Mouse (Mus musculus) kidney, postnatal 36 days (tissue): ENCODE results near the gene Smim14.
"Not testable (repeated sequence)": the region's sequence is repeated elsewhere in the genome, so short reads cannot be mapped to it uniquely, and the experiment has no call there.

ENCODE experiments used
- DNase-seq, 2 experiments: peaks; one replicate each; pipeline ENCODE4 v3.0.0; 2021 to 2022; ENCODE audit warnings: mixed read lengths in 2 of 2

Gene Smim14

DNA sequence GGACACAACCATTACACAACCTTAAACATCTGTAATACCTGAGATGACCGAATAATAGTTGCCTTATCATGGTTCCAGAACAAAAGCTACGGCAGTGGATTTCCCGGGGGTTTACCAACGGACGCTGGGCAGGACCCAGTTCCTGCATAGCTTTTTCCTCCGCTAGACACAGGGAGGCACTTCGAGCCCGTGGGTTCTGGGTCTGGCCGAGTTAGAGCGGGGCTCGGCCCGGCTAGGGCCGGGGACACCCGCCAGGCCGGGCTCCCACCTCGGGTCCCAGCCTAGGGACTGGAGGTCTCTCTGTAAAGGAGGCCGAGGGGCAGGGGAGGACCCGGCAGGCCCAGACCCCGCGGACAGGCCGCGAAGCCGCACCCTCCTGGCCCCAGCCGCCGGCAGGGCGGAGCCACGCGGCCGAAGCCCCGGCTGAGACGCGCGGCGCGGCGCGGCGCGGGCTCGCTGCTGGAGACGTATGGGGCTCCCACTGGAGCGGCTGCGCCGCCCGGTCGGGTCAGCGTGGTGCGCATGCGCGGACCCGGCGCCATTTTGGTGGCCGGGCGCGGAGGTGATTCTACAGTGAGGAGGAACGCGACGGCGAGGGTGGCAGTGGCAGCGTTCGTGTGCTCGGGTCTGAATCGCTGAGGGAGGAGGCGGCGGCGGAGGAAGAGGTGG lies at the start of gene Smim14, which contains the start of gene Ube2k:
Gene Smim14 (minus strand): TSS at position 434 of the 669 bp plus-strand sequence.
Gene Ube2k (plus strand): TSS at position 483 of the 669 bp plus-strand sequence.
- DNase-seq, result peak; percentile 93 to 96

DNA sequence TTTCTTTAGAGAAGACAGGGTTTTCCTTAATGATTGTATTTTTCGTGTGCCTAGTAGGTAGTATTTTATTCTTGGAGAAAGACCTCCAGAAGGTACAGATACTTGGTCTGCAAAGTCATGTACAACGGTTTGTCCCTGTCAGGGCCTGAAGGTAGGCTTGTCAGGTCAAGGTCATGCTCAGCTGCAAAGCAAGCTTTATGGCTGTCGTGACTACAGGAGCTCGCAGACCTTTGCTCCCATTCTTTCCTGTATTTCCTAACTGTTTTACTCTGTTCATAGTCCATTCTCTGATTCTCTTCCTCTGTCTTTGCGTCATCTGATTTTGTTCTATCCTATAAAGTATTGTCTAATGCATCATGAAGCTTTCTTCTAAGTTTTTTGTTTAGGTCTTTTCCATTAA lies 49.3 kb upstream of the Smim14 start:
- peak; percentile 48 to 62 for DNase-seq

DNA sequence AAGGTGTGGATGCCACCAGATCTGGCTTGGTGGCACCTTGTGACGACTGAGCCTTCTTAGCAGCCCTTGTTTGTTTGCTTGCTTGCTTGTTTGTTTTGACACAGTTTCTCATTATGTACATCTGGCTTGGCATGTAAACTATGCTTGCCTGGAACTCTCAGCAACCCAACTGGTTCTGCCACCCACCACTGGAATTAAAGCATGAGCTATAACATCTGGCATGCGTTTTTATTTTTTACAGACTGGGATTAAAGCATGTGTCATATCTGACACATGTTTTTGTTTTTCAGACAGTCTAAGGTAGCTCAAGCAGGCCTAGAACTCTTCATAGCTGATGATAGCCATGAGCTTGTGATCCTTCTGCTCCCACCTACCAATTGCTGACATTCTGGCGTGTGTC lies 41.6 kb upstream of the Smim14 start:
- no peak for DNase-seq

DNA sequence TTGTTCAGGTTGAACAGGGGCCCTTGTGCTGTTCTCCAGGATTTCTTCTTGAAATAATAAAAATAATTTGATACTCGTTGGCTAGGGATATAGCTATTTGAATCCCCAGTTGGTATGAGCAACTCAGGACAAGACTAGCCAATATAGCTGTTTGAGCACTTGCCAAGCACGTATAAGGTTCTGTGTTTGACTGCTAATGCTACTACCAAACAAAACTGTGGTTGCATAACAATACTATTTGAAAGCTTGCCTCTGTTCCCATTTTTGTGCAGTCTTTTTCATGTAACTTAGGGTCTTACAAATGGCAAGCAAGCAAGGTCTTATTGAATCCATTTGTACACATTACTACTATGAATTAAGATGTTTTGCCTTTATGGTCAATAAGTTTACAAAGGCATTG lies 38.9 kb upstream of the Smim14 start:
- no peak for DNase-seq

DNA sequence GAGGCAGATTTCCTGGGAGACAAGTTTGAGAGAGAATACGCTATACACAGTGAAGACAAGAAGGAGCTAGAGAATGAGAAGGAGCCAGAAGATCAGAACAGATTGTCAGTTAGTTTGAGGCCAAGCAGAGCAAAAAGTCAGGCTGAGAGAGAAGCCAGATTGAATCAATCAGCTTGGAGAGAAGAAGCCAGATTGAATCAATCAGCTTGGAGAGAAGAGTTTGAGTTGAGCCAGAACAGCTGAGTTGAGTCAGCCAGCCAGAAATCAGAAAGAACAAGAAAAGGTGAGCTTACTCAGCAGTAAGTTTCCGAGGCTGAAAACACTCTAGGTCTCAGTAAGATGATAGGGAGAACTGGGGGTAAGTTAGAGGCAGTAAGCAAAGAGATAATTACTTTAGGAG lies 37.9 kb upstream of the Smim14 start:
- DNase-seq, result no peak

DNA sequence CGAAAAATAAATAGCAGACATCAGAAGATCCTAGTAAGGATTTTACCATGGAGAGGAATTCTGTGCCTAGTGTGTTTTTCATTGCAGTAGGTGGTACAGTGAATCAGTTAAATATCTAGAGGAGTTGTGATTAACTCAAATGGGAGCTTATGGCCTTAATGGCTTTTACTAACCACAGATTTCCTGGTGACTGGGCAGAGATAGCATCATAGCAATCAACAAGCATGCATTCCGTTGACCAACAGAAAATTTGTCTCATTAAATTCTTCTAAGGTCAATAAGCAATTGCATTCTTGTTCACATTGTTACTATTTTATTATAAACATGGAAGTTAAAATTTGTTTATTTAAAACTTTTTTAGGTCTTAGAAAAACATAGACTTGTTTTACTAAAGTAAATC lies 28.5 kb upstream of the Smim14 start:
- DNase-seq, result no peak

DNA sequence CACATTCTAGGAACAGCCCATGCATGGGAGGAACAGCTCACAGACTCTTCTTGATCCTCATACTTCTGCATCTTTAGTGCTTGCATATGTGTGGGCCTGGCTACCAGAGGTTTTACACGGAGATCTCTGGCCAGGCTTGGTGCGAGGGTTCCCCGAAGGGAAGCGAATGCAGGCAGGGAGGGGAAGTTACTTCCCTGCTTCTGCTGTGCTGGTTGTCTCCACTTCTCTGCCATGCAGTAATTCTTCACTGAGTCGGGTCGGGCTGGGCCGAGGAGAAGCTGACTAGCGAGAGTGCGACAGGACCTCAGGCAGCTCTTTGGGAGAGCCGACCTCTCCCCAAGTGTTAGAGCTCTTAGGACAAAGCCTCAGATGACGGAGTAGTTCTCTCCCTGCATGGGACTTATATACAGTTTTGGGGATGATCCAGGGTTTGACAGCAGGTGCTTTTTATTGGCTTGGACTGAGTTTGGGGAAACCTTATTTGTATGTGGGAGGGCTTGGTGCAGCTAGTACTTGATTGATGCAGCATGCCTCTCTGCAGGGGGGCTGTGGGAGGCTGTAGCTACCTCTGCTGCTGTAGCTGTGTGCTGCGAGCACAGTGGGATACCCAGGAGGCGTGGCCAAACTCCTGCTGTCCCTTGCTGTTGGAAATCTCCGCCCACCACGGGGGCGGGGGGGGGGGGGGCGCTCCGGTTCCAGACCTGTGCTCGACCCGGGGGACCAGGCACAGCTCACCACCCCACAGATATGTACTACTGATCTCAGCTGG lies 24.3 kb upstream of the Smim14 start:
- DNase-seq, result peak in 1 of 2 experiments; percentile 19

DNA sequence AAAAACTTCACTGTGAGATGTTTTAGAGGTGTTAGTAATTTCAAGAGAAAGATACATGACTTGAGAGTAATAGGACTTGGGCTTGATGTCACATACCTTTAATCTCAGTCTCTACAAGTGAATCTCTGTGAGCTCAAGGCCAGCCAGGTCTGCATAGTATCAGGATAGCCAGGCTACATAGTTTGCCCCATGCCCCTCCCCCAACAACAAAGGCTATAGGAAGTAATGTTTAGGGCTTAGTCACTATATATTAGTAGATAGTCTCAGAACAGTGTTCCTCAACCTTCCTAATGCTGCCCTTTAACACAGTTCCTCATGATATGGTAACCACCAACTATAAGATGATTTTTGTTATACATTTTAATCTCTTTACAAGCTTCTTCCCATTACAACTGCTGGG lies 20.1 kb upstream of the Smim14 start:
- no peak for DNase-seq

DNA sequence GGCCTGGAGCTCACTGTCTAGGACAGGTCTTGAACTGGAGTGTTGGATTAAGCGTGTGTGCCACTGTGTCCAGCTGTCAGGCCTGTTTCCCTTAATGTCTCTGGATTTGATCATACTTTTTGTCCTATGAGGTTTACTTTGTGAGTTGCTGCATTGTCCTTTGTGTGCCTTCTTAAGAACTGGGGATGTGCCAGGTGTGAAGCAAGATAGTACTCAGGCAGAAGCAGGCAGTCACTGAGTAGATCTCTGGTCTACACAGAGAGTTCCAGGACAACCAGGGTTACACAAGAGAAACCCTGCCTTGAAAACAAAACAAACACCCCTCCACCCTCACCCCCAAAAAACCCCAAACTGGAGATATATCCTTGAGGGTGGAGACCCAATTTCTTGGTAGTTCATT lies 12.7 kb upstream of the Smim14 start:
- DNase-seq, result no peak

DNA sequence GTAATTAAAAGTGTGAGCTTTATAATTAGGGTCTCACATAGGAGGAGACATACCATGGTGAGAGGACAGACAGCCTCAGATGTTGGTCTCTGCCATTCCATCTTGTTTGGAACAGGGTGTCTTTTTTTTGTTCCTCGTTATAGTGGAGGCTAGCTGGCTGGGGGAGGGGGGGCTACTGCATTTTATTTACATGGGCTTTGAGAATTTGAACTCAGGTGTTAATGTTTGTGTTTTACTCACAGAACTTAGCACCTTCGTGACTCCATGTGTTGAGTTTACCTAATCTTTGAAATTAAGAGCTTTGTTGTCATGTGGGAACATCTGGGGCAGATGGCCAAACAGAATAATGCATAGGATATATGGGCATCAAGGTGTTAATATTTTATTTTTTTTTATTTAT lies 7.6 kb upstream of the Smim14 start:
- DNase-seq, result no peak

DNA sequence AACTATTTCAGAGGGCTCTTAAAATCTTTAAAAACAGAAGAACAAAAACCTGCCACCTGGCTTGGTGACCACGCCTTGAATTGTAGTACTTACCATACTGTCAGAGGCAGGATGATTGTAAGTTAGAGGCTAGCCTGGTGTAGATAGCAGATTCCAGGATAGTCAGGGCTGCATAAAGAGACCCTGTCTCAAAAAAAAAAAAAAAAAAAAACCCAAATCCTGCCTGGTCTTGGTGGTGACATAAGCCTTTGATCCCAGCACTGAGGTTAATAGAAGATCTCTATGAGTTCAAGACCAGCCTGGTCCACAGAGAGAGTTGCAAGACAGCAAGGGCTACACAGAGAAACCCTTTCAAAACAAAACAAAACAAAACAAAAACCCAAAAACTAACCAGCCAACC lies 6.5 kb upstream of the Smim14 start:
- DNase-seq, result no peak

DNA sequence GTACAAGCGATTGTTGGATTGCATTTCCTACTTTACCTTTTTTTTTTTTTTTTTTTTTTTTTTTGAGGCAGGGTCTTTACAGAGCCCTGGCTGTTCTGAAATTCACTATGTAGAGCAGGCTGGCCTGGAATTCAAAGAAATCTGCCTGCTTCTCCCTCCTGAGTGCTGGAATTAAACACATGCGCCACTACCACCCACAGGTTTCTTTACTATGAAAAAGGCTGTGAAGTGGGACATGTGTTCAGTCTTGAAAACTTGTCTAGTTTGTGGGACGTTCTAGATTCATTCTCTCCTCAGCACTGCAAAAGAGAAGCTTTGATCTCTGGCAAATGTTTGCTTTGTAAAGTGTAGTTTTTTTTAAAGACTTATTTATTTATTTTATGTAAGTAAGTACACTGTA lies 4.9 kb upstream of the Smim14 start:
- DNase-seq, result no peak

DNA sequence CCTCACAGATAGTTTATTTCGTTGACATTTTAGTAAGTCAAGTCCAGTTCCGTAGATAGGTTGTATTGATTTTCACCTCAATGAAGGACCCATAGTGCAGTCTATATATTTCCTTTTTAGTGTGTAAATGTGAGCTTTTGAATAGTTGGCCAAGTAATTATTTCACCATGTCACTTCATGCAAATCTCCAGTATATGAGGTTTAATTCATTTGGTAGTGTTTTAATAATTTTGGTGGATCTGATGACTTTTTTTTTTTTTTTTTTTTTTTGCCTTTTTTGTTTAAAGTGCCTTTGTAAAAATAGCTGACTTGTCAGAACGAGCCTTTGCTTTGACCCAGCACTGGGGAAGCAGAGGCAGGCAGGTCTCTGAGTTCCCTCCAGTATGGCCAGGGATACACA lies 2.8 kb upstream of the Smim14 start:
- DNase-seq, result no peak

DNA sequence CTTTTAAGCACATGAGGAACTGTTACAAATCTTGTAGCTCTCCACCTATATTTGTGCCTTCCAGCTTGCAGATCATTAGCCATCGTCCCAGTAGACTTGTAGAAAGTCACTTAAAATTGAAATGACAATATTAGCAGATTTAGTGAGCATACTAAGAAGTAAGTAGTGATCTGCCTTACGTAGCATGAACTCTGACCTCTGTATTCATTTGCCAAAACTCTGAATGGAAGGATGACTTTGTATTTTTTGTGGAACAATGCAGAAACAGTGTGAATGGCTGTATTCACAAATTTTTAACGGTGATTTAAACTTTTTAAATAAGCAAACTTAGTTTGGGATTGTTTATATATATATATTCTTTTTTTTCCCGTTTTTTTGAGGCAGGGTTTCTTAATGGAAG lies 1.8 kb upstream of the Smim14 start:
- no peak for DNase-seq

DNA sequence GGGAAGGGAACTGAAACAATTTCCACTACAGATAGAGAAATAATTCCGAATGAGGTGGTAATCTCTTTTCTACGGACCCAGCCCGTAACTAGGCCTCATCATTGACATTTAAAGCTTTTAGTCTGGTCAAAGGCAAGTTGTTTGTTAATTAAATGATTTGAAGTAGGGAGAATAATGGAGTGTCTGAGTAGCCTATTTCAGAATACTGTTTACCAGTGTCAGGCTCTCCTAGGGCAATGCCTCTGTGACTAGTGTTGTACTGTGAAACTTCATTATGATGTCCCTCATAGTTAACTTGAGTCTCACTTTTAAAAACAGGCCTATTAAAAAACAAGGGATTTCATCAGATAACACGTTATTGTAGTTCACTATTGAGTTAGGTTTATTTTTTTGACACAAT lies 1.1 kb upstream of the Smim14 start:
- no peak for DNase-seq

DNA sequence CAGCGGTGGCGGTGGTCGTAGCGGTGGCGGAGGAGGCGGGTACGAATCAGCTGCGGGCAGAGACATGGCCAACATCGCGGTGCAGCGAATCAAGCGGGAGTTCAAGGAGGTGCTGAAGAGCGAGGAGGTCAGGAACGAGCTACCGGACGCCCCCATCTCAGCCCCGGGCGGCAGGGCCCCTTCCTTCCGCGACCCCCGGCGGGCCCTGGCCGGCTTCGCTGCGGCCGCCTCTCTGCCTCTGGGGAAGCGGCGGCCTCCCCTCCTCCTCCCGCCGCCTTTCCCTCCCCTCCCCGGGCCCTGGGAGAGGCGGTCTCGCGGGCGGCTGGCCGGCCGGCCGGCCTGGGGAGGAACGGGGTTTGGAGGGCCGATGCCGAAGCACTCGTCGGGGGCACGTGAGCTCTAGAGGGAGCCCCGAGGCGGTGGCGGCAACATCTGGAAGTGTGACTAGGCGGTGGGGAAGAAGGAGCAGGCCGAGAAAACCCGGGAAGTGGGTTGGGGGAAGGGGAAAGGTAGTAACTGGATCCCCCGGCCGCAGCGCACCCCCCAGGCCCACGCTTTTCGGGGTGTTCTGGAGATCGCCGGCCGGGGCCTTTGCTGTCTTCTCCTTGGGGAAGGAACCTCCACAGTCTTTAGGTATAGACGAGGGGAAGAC lies 562 bp upstream of the Smim14 start:
- peak; percentile 35 to 69 for DNase-seq

DNA sequence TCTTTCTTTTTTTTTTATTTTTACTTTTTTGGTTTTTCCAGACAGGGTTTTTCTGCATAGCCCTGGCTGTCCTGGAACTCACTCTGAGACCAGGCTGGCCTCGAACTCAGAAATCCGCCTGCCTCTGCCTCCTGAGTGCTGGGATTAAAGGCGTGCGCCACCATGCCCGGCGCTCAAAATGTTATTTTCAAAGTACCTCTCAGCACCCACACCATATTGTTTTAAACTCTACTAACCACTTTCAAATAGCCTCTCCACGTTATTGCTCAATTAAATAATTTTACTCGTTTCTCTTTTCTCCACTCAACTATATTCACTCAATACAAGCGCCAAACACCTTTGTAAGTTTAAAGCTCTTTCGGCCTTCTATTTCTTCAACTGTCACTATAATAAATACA lies 917 bp downstream of the Smim14 start:
- DNase-seq, result not testable (repeated sequence)

DNA sequence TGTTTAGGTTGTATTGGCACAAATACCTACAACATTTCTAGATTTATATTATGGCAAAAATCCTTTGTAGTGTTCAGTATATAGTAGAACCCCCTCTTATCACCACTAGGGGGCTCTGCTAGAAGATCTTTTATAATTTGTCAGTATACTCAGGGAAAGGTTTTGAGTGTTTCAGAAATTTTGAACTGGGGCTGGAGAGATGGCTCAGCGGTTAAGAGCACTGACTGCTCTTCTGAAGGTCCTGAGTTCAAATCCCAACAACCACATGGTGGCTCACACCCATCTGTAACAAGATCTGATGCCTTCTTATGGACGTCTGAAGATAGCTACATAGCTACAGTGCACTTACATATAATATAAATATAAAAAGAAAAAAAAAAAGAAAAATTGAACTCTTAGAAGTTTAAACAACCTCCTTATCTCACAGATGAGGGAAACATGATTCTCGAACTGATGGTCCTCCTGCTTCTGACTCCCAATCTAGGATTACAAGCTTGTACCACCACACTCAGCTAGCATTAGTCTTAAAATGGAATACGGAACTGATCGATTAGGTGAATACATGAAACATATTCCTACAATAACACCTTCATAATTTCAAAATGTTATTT lies 1.4 kb downstream of the Smim14 start:
- peak; percentile 29 to 62 for DNase-seq

DNA sequence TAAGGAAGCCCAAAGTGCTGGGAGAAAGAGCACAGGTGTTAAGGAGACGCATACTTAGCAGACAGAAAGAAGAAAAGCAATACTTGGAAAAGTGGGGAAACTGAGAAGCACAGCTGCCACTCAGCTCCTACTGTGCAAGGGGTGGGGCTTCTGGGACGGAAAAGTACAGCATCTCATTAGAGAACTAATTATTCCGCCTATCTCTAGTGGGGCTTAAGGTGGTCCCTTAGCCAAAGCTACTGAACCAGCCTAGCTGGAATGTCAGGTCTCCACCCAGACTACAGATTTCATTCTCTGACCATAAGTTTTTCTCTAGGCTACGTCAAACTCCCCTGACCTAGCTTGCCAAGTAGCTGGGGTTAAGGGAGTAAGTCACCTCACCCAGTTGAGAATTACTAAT lies 2.5 kb downstream of the Smim14 start:
- DNase-seq, result no peak

DNA sequence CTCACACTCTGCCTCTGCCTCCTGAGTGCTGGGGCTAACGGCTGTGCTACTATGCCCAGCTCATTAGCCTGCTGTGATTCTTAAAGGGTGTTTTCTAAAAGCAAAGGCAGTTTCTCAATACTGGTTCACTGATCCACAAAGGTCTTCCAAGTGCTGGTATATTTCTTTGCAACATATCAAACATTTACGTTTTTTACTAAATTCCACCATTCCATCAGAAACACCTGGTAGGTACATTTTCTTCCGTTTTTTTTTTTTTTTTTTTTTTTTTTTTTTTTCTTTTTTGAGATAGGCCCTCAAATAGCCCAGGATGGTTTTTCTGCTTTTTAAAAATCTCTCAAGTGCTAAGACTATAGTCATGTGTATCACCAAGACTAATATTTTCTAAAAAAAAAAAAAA lies 5.7 kb downstream of the Smim14 start:
- DNase-seq, result no peak

DNA sequence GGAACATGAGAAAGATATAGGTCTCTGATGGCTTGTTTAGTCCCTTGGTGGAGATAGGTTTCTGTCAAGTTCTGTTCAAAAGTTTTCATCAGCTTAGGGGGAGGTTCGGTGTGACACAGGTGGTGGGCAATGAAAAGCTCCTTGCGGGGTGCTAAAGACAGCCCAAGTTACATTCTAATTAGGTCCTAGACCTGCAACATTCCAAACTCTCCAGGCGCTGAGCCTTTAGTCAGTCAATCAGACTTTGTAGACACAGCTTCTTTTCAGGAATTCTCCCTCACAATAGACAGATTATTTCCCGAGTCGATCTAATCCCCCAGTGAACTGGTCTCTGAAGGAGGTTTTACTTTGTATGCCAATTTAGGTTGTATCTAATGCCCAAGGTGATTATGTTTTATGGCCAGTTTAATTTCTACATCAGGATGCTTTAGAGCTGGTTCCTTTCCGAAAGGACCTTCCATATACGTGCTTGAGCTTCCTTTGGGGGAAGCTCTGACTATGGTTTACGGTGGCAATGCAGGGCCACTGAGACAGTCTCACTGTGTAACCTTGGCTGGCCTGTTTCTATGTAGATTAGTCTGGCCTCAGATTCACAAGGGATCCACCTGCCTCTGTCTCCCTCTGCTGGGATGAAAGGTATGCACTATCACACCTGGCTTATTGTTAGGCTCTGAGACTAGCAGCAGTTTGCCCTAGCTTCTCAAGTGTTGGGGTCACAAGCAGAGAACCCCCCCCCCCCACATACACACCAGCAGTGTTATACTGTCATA lies 11.1 kb downstream of the Smim14 start:
- DNase-seq, result peak; percentile 23 to 44

DNA sequence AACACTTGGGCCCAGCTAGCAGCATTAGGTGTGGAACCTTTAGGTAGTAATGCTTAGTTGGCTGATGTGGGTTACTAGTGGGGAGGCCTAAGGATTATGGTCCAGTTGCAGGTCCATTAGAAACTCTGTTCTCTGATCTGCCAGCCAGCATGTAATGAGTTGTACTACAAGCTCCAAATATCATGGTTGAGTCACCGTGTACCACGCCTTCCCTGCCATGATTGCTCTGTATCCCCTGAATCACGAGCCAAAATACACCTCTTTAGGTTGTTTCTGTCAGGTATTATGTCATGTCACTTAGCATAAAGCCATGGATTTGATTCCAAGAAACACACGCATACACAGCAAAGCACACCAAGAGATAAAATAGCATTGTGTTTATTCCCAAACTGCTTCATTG lies 12.2 kb downstream of the Smim14 start:
- no peak for DNase-seq

DNA sequence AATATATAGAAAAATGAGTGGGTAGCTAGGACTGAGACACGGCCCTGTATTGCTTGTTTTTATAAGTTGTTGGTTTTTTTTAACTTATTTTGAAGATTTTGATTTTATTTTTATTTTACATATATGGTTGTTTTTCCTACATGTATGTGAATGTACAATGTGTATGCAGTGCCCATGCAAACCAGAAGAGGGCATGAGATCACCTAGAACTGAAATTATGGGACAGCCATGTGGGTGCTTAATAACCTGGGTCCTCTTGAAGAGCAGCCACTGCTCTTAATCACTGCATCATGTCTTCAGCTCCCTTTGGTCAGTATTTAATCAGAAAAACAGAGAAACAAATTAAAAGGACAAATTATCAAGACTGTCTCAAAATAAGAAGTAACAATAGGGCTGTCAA lies 15.2 kb downstream of the Smim14 start:
- no peak for DNase-seq
